Mouse (Mus musculus) liver, embryonic 14.5 days (tissue): ENCODE results near the gene Rabgap1l. TPM values are rescaled to one million over a fixed set of nuclear protein-coding genes. Genes with fewer than 3 reads are reported as not detected.

ENCODE experiments used
- ATAC-seq: fragments of 200-750 bp; cut with Nextera tagmentation; 2 replicates; pipeline ENCODE4 v1.8.0; 2017; ENCODE audit warnings: moderate number of reproducible peaks, mild to moderate bottlenecking, moderate library complexity; ENCODE audit not compliant: insufficient read depth
- DNase-seq, 3 experiments: peaks; one replicate each; pipeline ENCODE4 v3.0.0-alpha.2; 2012 to 2013; ENCODE audit warnings: low read depth in 3 of 3, low spot score in 3 of 3
- H3K27ac ChIP-seq: fragments of 300-500 bp; sonication (generic); 2 replicates; pipeline ENCODE4 v1.5.1; 2014; ENCODE audit warnings: moderate library complexity, mild to moderate bottlenecking, control low read depth, inconsistent platforms
- H3K27me3 ChIP-seq: fragments of 300-500 bp; sonication (generic); 2 replicates; pipeline ENCODE4 v1.6.1; 2014; ENCODE audit warnings: mild to moderate bottlenecking, low read length, moderate library complexity; ENCODE audit not compliant: control insufficient read depth, insufficient read depth
- H3K36me3 ChIP-seq: fragments of 300-500 bp; sonication (generic); replicated peaks from 2 replicates; pipeline ENCODE4 v1.6.1; 2014; ENCODE audit warnings: low read depth; ENCODE audit not compliant: control insufficient read depth, insufficient read depth
- H3K4me1 ChIP-seq, 2 experiments: fragments of 200-500 bp in 1 of 2; fragments of 300-500 bp in 1 of 2; sonication (generic) in 1 of 2; replicated peaks; 2 replicates each; pipeline ENCODE4 v1.6.1; 2012 to 2014; ENCODE audit warnings: antibody characterized with exemption in 1 of 2, inconsistent platforms in 1 of 2, low read length in 1 of 2; ENCODE audit not compliant: control insufficient read depth in 2 of 2, insufficient read depth in 2 of 2
- H3K4me2 ChIP-seq: fragments of 300-500 bp; sonication (generic); 2 replicates; pipeline ENCODE4 v1.6.1; 2014; ENCODE audit warnings: low read depth, mild to moderate bottlenecking, control low read depth, moderate library complexity
- H3K4me3 ChIP-seq, 2 experiments: fragments of 200-500 bp in 1 of 2; fragments of 300-500 bp in 1 of 2; sonication (generic) in 1 of 2; 2 replicates each; pipeline ENCODE4 v1.5.1; 2012 to 2014; ENCODE audit warnings: low read depth in 2 of 2, low read length in 2 of 2, mild to moderate bottlenecking in 2 of 2, control low read depth in 1 of 2, inconsistent platforms in 1 of 2, moderate library complexity in 1 of 2; ENCODE audit not compliant: insufficient read depth in 1 of 2
- H3K9ac ChIP-seq: fragments of 300-500 bp; sonication (generic); replicated peaks from 2 replicates; pipeline ENCODE4 v1.6.1; 2014; ENCODE audit warnings: mild to moderate bottlenecking, control low read depth, moderate library complexity
- H3K9me3 ChIP-seq: fragments of 300-500 bp; sonication (generic); 2 replicates; pipeline ENCODE4 v1.6.1; 2016; ENCODE audit warnings: low read length, mixed read lengths; ENCODE audit not compliant: control insufficient read depth
- CTCF ChIP-seq: IDR thresholded peaks from 2 replicates; pipeline ENCODE4 v1.5.1; 2016; ENCODE audit warnings: antibody characterized with exemption, low read depth, control low read depth
- EP300 ChIP-seq: IDR thresholded peaks from 2 replicates; pipeline ENCODE4 v1.6.1; 2016; ENCODE audit warnings: antibody characterized with exemption, low read depth
- WGBS: fragments of 180-500 bp; shearing (Covaris S2); extraction: QIAGEN DNeasy Blood & Tissue Kit; methylation state at CpG from one replicate; pipeline ENCODE4 v1.1.7; 2014; ENCODE audit not compliant: insufficient replicate concordance; 5-methylcytosine and 5-hydroxymethylcytosine counted together
- polyA plus RNA-seq, 2 experiments: library from polyadenylated mRNA; depleted of rRNA in 1 of 2; stranded (reverse) in 1 of 2; unstranded in 1 of 2; fragments of >200 nt; fragmentation: Nextera tagmentation in 1 of 2; extraction: Ambion mirVana in 1 of 2; gene quantifications; 2 replicates each; pipeline versions ENCODE4 v1.2.1 to v1.2.3; 2012 to 2014

Rabgap1l gene
- polyA plus RNA-seq, 2 experiments, result 18.7 to 27.5 TPM

GRCm38 (mm10) chr1:160211597-160212122, 581.4 kb downstream of the Rabgap1l start:
- H3K27ac ChIP-seq, result peak overlapping the region; percentile 93
- no peak for TF ChIP-seq CTCF
- TF ChIP-seq EP300, result no peak
- peak overlapping the region; percentile 78 for H3K9ac ChIP-seq
- DNase-seq (peak in 1 of 3 experiments; percentile 13), ATAC-seq (no peak)
- H3K36me3 ChIP-seq, result peaks cover 12% of the 10 kb centered on the region
- H3K4me1 ChIP-seq, result peaks cover 9 to 16% of the 10 kb centered on the region in 2 experiments
- H3K4me2 ChIP-seq, result peak overlapping the region; percentile 81
- peak overlapping the region; percentile 70 to 91 for H3K4me3 ChIP-seq
- no peaks in the 10 kb centered on the region for H3K27me3 ChIP-seq
- 0% methylated on average over 8 of the region's 8 CpGs for WGBS
- no peaks in the 10 kb centered on the region for H3K9me3 ChIP-seq

- peak overlapping the region; percentile 81 for H3K4me2 ChIP-seq
- DNase-seq (no peak), ATAC-seq (no peak)
- H3K9me3 ChIP-seq, result no peaks in the 10 kb centered on the region
- H3K9ac ChIP-seq, result peak overlapping the region; percentile 78
- 35% methylated on average over 3 of the region's 3 CpGs for WGBS
- H3K36me3 ChIP-seq, result peaks cover 22% of the 10 kb centered on the region
- no peaks in the 10 kb centered on the region for H3K27me3 ChIP-seq
- TF ChIP-seq CTCF (no peak), EP300 (no peak)
- peaks cover 9 to 16% of the 10 kb centered on the region in 2 experiments for H3K4me1 ChIP-seq
- no peak overlapping the region for H3K27ac ChIP-seq
- H3K4me3 ChIP-seq, result peak overlapping the region; percentile 70 to 91
These were observed 582.4 kb downstream of the Rabgap1l start for GRCm38 (mm10) chr1:160210566-160210965.

- ATAC-seq, result no peak
- no peak overlapping the region for H3K9ac ChIP-seq
These were observed 583.2 kb downstream of the Rabgap1l start for GRCm38 (mm10) chr1:160209844-160210243.

GRCm38 (mm10) chr1:160205486-160205885, 587.5 kb downstream of the Rabgap1l start:
- ATAC-seq, result no peak
- H3K27me3 ChIP-seq, result no peaks in the 10 kb centered on the region
- H3K9me3 ChIP-seq, result no peaks in the 10 kb centered on the region
- no peak for DNase-seq
- H3K4me1 ChIP-seq, result peaks cover under 1 to 6% of the 10 kb centered on the region in 2 experiments; a peak in 2 of 4 replicates
- H3K4me2 ChIP-seq, result no peak overlapping the region
- no peak overlapping the region for H3K9ac ChIP-seq
- no peak overlapping the region for H3K4me3 ChIP-seq
- TF ChIP-seq EP300 (no peak), CTCF (no peak)
- peaks cover 49% of the 10 kb centered on the region for H3K36me3 ChIP-seq
- H3K27ac ChIP-seq, result no peak overlapping the region

More at GRCm38 (mm10) chr1:160209844-160210243, 583.2 kb downstream of the Rabgap1l start:
- Histone ChIP-seq H3K4me2 (peak overlapping the region; percentile 16; the same call in 1 of the 2 replicates), H3K9me3 (no peaks in the 10 kb centered on the region), H3K27ac (no peak overlapping the region), H3K4me1 (peaks cover 9 to 16% of the 10 kb centered on the region in 2 experiments), H3K4me3 (no peak overlapping the region), H3K36me3 (peaks cover 22% of the 10 kb centered on the region), H3K27me3 (no peaks in the 10 kb centered on the region)
- 35% methylated on average over 2 of the region's 2 CpGs for WGBS
- TF ChIP-seq EP300 (no peak), CTCF (no peak)
- DNase-seq, result no peak

GRCm38 (mm10) chr1:160195337-160195663, 597.7 kb downstream of the Rabgap1l start:
- peak; percentile 42 for ATAC-seq
- no peak for DNase-seq
- peak overlapping the region; percentile 68 for H3K9ac ChIP-seq
- peak overlapping the region; percentile 72 for H3K4me2 ChIP-seq
- peak overlapping the region; percentile 61 for H3K27ac ChIP-seq
- under 1% methylated on average over 13 of the region's 13 CpGs for WGBS
- H3K9me3 ChIP-seq, result no peaks in the 10 kb centered on the region
- H3K4me1 ChIP-seq, result peaks cover 10 to 11% of the 10 kb centered on the region in 2 experiments
- H3K27me3 ChIP-seq, result no peaks in the 10 kb centered on the region
- H3K36me3 ChIP-seq, result peaks cover 19% of the 10 kb centered on the region
- H3K4me3 ChIP-seq, result peak overlapping the region; percentile 88 to 95
- no peak for TF ChIP-seq CTCF
- no peak for TF ChIP-seq EP300
